Mouse (Mus musculus): ENCODE measurements at regions not wholly inside any gene's neighbourhood (a gene's known extent, or its start where the extent isn't known, plus 50 kb on each side); places are given as distances from the start of the nearest gene placed in this dataset.
"Not testable (repeated sequence)": the region's sequence is repeated elsewhere in the genome, so short reads cannot be mapped to it uniquely, and the experiment has no call there.

- not testable (repeated sequence) for H3K27ac ChIP-seq (ENCODE audit: insufficient read depth, low read length); DNase-seq (ENCODE audit: low read depth in 1 of 2, low spot score in 2 of 2); H3K4me3 ChIP-seq (ENCODE audit: extremely low read depth, insufficient read depth, insufficient read length); H3K27me3 ChIP-seq (ENCODE audit: control insufficient read depth, insufficient read depth, low read length); H3K36me3 ChIP-seq (ENCODE audit: control insufficient read depth, insufficient read depth, low read length); H3K4me1 ChIP-seq (ENCODE audit: control insufficient read depth, insufficient read depth, insufficient read length)
Measured at GRCm38 (mm10) chr13:3035291-3035690, 502.6 kb upstream of the Gdi2 start.

- H3K27ac ChIP-seq (ENCODE audit: insufficient read depth, low read length); H3K4me1 ChIP-seq (ENCODE audit: control insufficient read depth, insufficient read depth, insufficient read length); H3K4me3 ChIP-seq (ENCODE audit: extremely low read depth, insufficient read depth, insufficient read length); H3K27me3 ChIP-seq (ENCODE audit: control insufficient read depth, insufficient read depth, low read length); H3K36me3 ChIP-seq (ENCODE audit: control insufficient read depth, insufficient read depth, low read length): not testable (repeated sequence)
- DNase-seq (ENCODE audit: low read depth in 1 of 2, low spot score in 2 of 2) = peak in 1 of 2 experiments; percentile 7
- 24% methylated on average over 1 of the region's 1 CpGs for WGBS
Measured at GRCm38 (mm10) chr13:3037010-3037409, 500.9 kb upstream of the Gdi2 start.

- H3K27ac ChIP-seq (ENCODE audit: insufficient read depth, low read length); H3K36me3 ChIP-seq (ENCODE audit: control insufficient read depth, insufficient read depth, low read length); H3K4me1 ChIP-seq (ENCODE audit: control insufficient read depth, insufficient read depth, insufficient read length); DNase-seq (ENCODE audit: low read depth in 1 of 2, low spot score in 2 of 2); H3K27me3 ChIP-seq (ENCODE audit: control insufficient read depth, insufficient read depth, low read length); H3K4me3 ChIP-seq (ENCODE audit: extremely low read depth, insufficient read depth, insufficient read length): not testable (repeated sequence)
- WGBS = 83% methylated on average over 9 of the region's 9 CpGs
Measured at GRCm38 (mm10) chr13:3046381-3047105, 491.3 kb upstream of the Gdi2 start.

GRCm38 (mm10) chr13:3083480-3083879 lies 454.4 kb upstream of the Gdi2 start:
- H3K27ac ChIP-seq (ENCODE audit: insufficient read depth, low read length); H3K4me1 ChIP-seq (ENCODE audit: control insufficient read depth, insufficient read depth, insufficient read length); H3K27me3 ChIP-seq (ENCODE audit: control insufficient read depth, insufficient read depth, low read length); H3K4me3 ChIP-seq (ENCODE audit: extremely low read depth, insufficient read depth, insufficient read length); DNase-seq (ENCODE audit: low read depth in 1 of 2, low spot score in 2 of 2); H3K36me3 ChIP-seq (ENCODE audit: control insufficient read depth, insufficient read depth, low read length): not testable (repeated sequence)
- 68% methylated on average over 3 of the region's 3 CpGs for WGBS

- not testable (repeated sequence) for H3K27me3 ChIP-seq (ENCODE audit: control insufficient read depth, insufficient read depth, low read length); H3K36me3 ChIP-seq (ENCODE audit: control insufficient read depth, insufficient read depth, low read length); DNase-seq (ENCODE audit: low read depth in 1 of 2, low spot score in 2 of 2); H3K4me3 ChIP-seq (ENCODE audit: extremely low read depth, insufficient read depth, insufficient read length); H3K4me1 ChIP-seq (ENCODE audit: control insufficient read depth, insufficient read depth, insufficient read length); H3K27ac ChIP-seq (ENCODE audit: insufficient read depth, low read length)
- WGBS = 84% methylated on average over 7 of the region's 7 CpGs
Measured at GRCm38 (mm10) chr13:3089971-3090370, 447.9 kb upstream of the Gdi2 start.

GRCm38 (mm10) chr13:3106543-3106942 lies 431.3 kb upstream of the Gdi2 start:
- H3K4me3 ChIP-seq (ENCODE audit: extremely low read depth, insufficient read depth, insufficient read length); H3K4me1 ChIP-seq (ENCODE audit: control insufficient read depth, insufficient read depth, insufficient read length); H3K36me3 ChIP-seq (ENCODE audit: control insufficient read depth, insufficient read depth, low read length); DNase-seq (ENCODE audit: low read depth in 1 of 2, low spot score in 2 of 2); H3K27me3 ChIP-seq (ENCODE audit: control insufficient read depth, insufficient read depth, low read length); H3K27ac ChIP-seq (ENCODE audit: insufficient read depth, low read length): not testable (repeated sequence)
- WGBS = 62% methylated on average over 2 of the region's 2 CpGs

GRCm38 (mm10) chr13:3128150-3128549 lies 409.7 kb upstream of the Gdi2 start:
- not testable (repeated sequence) for H3K4me3 ChIP-seq (ENCODE audit: extremely low read depth, insufficient read depth, insufficient read length); H3K27me3 ChIP-seq (ENCODE audit: control insufficient read depth, insufficient read depth, low read length); H3K4me1 ChIP-seq (ENCODE audit: control insufficient read depth, insufficient read depth, insufficient read length); DNase-seq (ENCODE audit: low read depth in 1 of 2, low spot score in 2 of 2); H3K27ac ChIP-seq (ENCODE audit: insufficient read depth, low read length); H3K36me3 ChIP-seq (ENCODE audit: control insufficient read depth, insufficient read depth, low read length)
- 23% methylated on average over 4 of the region's 4 CpGs for WGBS

GRCm38 (mm10) chr13:3137281-3137680 lies 400.6 kb upstream of the Gdi2 start:
- WGBS = 68% methylated on average over 2 of the region's 2 CpGs
- not testable (repeated sequence) for H3K27me3 ChIP-seq (ENCODE audit: control insufficient read depth, insufficient read depth, low read length); H3K4me3 ChIP-seq (ENCODE audit: extremely low read depth, insufficient read depth, insufficient read length); H3K36me3 ChIP-seq (ENCODE audit: control insufficient read depth, insufficient read depth, low read length); H3K27ac ChIP-seq (ENCODE audit: insufficient read depth, low read length); H3K4me1 ChIP-seq (ENCODE audit: control insufficient read depth, insufficient read depth, insufficient read length); DNase-seq (ENCODE audit: low read depth in 1 of 2, low spot score in 2 of 2)
